Mouse (Mus musculus): ENCODE results near the gene Opn1sw. TPM values are rescaled to one million over a fixed set of nuclear protein-coding genes. Genes with fewer than 3 reads are reported as not detected.

The Opn1sw gene
- polyA plus RNA-seq, 1 experiment: not detected

DNA sequence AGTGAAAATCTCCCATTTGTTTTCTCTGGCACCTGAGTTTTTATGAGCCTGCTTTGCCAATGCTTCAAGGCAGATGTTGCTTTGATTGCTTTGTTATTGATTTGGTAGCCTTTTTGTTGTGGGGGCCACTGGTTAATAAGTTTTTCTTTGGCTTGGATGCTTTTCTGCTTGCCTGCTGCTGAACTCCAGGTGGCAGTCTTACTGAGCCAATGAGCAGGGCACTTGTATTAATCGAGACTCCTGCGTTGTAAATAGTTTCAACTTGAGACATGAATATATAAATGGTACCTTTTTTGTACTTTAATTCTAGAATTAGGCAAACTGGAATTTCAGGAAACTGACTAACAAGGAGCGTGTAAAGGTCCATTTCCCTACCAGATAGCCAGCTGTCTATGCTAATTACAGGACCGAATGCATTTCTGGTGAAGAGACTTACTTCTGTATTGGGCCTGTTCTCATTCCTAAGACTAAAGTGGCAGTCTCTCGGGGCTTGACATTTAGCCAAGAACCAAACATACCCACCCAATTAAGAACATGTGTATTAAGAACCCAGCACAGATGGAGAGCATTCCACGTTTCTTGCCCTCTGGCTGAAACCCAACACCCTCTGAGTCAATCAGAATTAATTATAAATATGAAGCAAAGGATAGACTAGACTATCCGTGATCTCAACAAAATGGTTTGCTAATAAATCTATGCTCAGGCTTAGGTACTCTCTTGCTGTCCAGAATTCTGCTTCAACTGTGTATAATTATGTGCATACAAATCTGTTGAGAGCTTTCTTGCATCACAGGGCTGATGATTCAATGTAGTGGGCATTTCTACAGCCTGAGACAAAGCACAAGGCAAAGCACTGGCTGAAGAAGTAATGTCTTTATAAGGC is 25.8 kb downstream of the Opn1sw start:
- peaks cover 37% of the 10 kb centered on the region for H3K36me3 ChIP-seq (ENCODE audit: control insufficient read depth, insufficient read depth, low read length, poor library complexity, severe bottlenecking)

DNA sequence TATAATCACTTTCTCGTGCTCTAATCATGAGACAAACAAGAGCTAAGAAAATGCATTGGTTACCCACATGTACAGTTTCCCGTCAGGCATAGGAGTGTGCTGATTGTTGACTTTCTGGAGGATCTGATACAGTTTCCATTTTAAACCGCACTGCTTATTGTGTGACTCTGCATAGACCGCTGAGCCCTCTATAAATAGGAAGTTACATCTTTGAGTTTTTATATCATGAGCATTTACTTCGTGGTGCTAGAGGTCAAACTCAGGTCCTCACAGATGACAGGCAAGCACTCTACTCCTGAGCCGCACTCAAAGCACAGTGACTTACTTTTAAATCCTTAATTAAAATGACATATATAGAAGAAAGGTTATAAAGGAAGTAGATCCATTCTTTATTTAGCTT is 28.1 kb downstream of the Opn1sw start:
- H3K4me3 ChIP-seq (ENCODE audit: low read depth, low read length): no peak overlapping the region
- no peak for TF ChIP-seq EP300 (IDR thresholded peaks at IDR 0.05; ENCODE audit: insufficient read depth, low read depth, low read length)
- TF ChIP-seq CTCF (IDR thresholded peaks at IDR 0.05; ENCODE audit: low read depth, low read length): no peak
- TF ChIP-seq POLR2A (IDR thresholded peaks at IDR 0.05; ENCODE audit: insufficient read depth, low read length): no peak
- H3K9ac ChIP-seq (ENCODE audit: low read depth, poor library complexity, severe bottlenecking): no peak overlapping the region
- H3K4me1 ChIP-seq (ENCODE audit: control insufficient read depth, insufficient read depth, low read length): no peaks in the 10 kb centered on the region
- no peaks in the 10 kb centered on the region for H3K27me3 ChIP-seq (ENCODE audit: control insufficient read depth, insufficient read depth, low read length, poor library complexity, severe bottlenecking)
- H3K27ac ChIP-seq (ENCODE audit: insufficient read depth, low read length): no peak overlapping the region
- no peaks in the 10 kb centered on the region for H3K9me3 ChIP-seq (replicated peaks; ENCODE audit: control insufficient read depth, insufficient read depth, low read length, poor library complexity, severe bottlenecking)
- peaks cover 34% of the 10 kb centered on the region for H3K36me3 ChIP-seq (ENCODE audit: control insufficient read depth, insufficient read depth, low read length, poor library complexity, severe bottlenecking)

More for the DNA sequence above, 25.8 kb downstream of the Opn1sw start:
- TF ChIP-seq POLR2A (IDR thresholded peaks at IDR 0.05; ENCODE audit: insufficient read depth, low read length) (no peak), EP300 (IDR thresholded peaks at IDR 0.05; ENCODE audit: insufficient read depth, low read depth, low read length) (no peak), CTCF (IDR thresholded peaks at IDR 0.05; ENCODE audit: low read depth, low read length) (no peak)
- Histone ChIP-seq H3K4me1 (ENCODE audit: control insufficient read depth, insufficient read depth, low read length) (no peaks in the 10 kb centered on the region), H3K27me3 (ENCODE audit: control insufficient read depth, insufficient read depth, low read length, poor library complexity, severe bottlenecking) (no peaks in the 10 kb centered on the region), H3K9ac (ENCODE audit: low read depth, poor library complexity, severe bottlenecking) (no peak overlapping the region), H3K27ac (ENCODE audit: insufficient read depth, low read length) (no peak overlapping the region), H3K9me3 (replicated peaks; ENCODE audit: control insufficient read depth, insufficient read depth, low read length, poor library complexity, severe bottlenecking) (no peaks in the 10 kb centered on the region), H3K4me3 (ENCODE audit: low read depth, low read length) (no peak overlapping the region)

DNA sequence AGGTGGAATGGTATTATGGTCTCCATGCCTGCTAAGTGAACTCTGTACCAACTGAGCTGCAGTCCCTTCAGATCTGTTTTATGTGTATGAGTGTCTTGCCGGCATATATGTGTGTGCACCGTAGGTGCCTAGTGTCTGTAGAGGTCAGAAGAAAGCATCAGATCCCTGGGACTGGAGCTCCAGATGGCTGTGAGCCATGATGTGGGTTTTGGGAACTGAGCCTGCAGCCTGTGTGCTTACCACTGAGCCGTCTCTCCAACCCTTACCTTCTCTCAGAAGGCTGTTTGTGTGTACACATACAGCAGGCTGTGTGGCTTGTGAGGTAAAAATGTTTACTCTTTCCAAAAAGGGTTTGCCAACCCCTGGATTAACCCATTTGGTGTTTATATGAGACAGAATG is 28.9 kb downstream of the Opn1sw start:
- Histone ChIP-seq H3K4me3 (ENCODE audit: low read depth, low read length) (no peak overlapping the region), H3K27me3 (ENCODE audit: control insufficient read depth, insufficient read depth, low read length, poor library complexity, severe bottlenecking) (no peaks in the 10 kb centered on the region), H3K9ac (ENCODE audit: low read depth, poor library complexity, severe bottlenecking) (no peak overlapping the region), H3K9me3 (replicated peaks; ENCODE audit: control insufficient read depth, insufficient read depth, low read length, poor library complexity, severe bottlenecking) (no peaks in the 10 kb centered on the region), H3K27ac (ENCODE audit: insufficient read depth, low read length) (no peak overlapping the region), H3K4me1 (ENCODE audit: control insufficient read depth, insufficient read depth, low read length) (no peaks in the 10 kb centered on the region), H3K36me3 (ENCODE audit: control insufficient read depth, insufficient read depth, low read length, poor library complexity, severe bottlenecking) (peaks cover 34% of the 10 kb centered on the region)
- TF ChIP-seq EP300 (IDR thresholded peaks at IDR 0.05; ENCODE audit: insufficient read depth, low read depth, low read length) (no peak), CTCF (IDR thresholded peaks at IDR 0.05; ENCODE audit: low read depth, low read length) (no peak), POLR2A (IDR thresholded peaks at IDR 0.05; ENCODE audit: insufficient read depth, low read length) (no peak)

DNA sequence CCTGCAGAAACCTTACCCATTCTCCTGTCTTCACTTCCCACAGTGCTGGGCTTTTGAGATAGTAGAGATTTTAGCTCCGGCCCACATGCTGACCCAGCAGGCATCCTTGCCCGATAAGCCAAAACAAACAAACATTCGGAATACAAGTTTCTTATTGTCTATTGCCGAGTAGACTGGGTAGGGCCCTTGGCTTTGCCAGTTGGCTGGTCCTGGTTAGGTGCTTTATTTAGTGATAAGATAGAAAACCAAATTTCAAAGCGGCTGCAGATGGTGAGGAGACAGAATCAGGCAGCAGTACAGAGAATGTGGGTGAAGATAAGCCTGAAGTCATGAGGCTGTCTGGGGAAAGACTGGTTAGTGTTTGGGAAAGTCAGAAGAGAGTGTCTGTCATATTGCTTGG is 35.5 kb downstream of the Opn1sw start:
- Histone ChIP-seq H3K4me1 (ENCODE audit: control insufficient read depth, insufficient read depth, low read length) (no peaks in the 10 kb centered on the region), H3K4me3 (ENCODE audit: low read depth, low read length) (no peak overlapping the region), H3K9me3 (replicated peaks; ENCODE audit: control insufficient read depth, insufficient read depth, low read length, poor library complexity, severe bottlenecking) (no peaks in the 10 kb centered on the region), H3K9ac (ENCODE audit: low read depth, poor library complexity, severe bottlenecking) (no peak overlapping the region), H3K27ac (ENCODE audit: insufficient read depth, low read length) (no peak overlapping the region), H3K36me3 (ENCODE audit: control insufficient read depth, insufficient read depth, low read length, poor library complexity, severe bottlenecking) (peaks cover 15% of the 10 kb centered on the region), H3K27me3 (ENCODE audit: control insufficient read depth, insufficient read depth, low read length, poor library complexity, severe bottlenecking) (no peaks in the 10 kb centered on the region)
- TF ChIP-seq CTCF (IDR thresholded peaks at IDR 0.05; ENCODE audit: low read depth, low read length) (no peak), EP300 (IDR thresholded peaks at IDR 0.05; ENCODE audit: insufficient read depth, low read depth, low read length) (no peak), POLR2A (IDR thresholded peaks at IDR 0.05; ENCODE audit: insufficient read depth, low read length) (no peak)

DNA sequence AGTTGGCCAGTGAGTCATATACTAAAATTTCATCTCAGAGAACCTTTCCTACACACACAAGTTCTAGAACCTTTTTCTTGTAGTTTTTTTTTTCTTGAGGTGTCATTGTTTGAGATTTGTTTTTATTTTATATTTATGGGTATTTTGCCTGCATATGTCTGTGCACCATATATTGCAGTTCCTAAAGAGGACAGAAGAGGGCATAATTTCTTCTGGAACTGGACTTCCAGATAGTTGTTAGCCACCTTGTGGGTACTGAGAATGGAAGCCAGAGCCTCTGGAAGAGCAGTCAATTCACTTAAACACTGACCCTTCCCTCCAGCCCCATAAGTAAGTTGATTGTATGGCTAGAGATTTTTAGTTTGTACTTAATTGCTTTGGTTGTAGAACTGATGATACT is 36.7 kb downstream of the Opn1sw start:
- Histone ChIP-seq H3K9me3 (replicated peaks; ENCODE audit: control insufficient read depth, insufficient read depth, low read length, poor library complexity, severe bottlenecking) (no peaks in the 10 kb centered on the region), H3K4me3 (ENCODE audit: low read depth, low read length) (no peak overlapping the region), H3K27ac (ENCODE audit: insufficient read depth, low read length) (no peak overlapping the region), H3K9ac (ENCODE audit: low read depth, poor library complexity, severe bottlenecking) (no peak overlapping the region), H3K4me1 (ENCODE audit: control insufficient read depth, insufficient read depth, low read length) (no peaks in the 10 kb centered on the region), H3K36me3 (ENCODE audit: control insufficient read depth, insufficient read depth, low read length, poor library complexity, severe bottlenecking) (peaks cover 6% of the 10 kb centered on the region), H3K27me3 (ENCODE audit: control insufficient read depth, insufficient read depth, low read length, poor library complexity, severe bottlenecking) (no peaks in the 10 kb centered on the region)
- TF ChIP-seq POLR2A (IDR thresholded peaks at IDR 0.05; ENCODE audit: insufficient read depth, low read length) (no peak), EP300 (IDR thresholded peaks at IDR 0.05; ENCODE audit: insufficient read depth, low read depth, low read length) (no peak), CTCF (IDR thresholded peaks at IDR 0.05; ENCODE audit: low read depth, low read length) (no peak)

DNA sequence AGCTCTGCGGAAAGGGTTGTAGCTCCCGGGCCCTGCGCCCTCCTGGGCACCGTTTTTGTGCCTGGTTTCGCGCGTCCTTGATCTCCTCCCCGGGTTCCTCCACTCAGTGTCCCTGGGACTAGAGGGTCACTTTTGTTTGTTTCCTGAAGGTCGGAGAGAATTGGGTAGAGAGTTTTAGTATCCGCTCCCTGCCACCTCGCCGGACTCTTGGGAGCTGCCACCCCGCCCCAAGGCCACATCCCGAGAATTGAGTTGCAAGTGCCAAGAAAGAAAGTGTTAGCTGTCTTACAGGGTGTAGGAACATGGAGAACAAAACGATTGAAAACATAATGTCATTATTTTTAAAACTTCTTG is 39.9 kb downstream of the Opn1sw start:
- H3K9me3 ChIP-seq (replicated peaks; ENCODE audit: control insufficient read depth, insufficient read depth, low read length, poor library complexity, severe bottlenecking): no peaks in the 10 kb centered on the region
- no peak overlapping the region for H3K27ac ChIP-seq (ENCODE audit: insufficient read depth, low read length)
- H3K36me3 ChIP-seq (ENCODE audit: control insufficient read depth, insufficient read depth, low read length, poor library complexity, severe bottlenecking): no peaks in the 10 kb centered on the region
- no peak for TF ChIP-seq CTCF (IDR thresholded peaks at IDR 0.05; ENCODE audit: low read depth, low read length)
- peak overlapping the region; percentile 93 for H3K9ac ChIP-seq (ENCODE audit: low read depth, poor library complexity, severe bottlenecking)
- peak overlapping the region; percentile 98 for H3K4me3 ChIP-seq (ENCODE audit: low read depth, low read length)
- no peaks in the 10 kb centered on the region for H3K4me1 ChIP-seq (ENCODE audit: control insufficient read depth, insufficient read depth, low read length)
- H3K27me3 ChIP-seq (ENCODE audit: control insufficient read depth, insufficient read depth, low read length, poor library complexity, severe bottlenecking): no peaks in the 10 kb centered on the region
